Mouse (Mus musculus) T-helper 2 cell (primary cell): Measurements from ENCODE around the gene Zfp810.

Experiments used
- in situ Hi-C: fragments of 300-600 bp; cut with MboI, MseI; formaldehyde crosslinking; loops from one replicate; pipeline ENCODE4 v1.15.1; 2025; ENCODE audit warnings: high pct_unique_total_duplicates

Gene Zfp810

DNA sequence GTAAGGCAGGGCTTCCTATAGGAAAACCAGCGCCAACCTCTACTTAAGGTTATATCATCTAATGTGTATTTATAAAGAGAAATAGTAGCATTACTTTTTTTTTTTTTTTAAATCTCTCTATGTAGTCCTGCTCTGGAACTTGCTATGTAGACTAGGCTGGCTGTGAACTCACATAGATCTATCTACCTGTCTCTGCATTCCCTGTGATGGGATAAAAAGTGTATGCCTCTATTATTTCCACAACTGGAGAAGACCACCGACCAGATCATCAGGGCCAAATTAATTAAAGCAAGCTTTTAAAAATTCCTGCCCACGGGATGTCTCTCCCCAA, 47.4 kb downstream of the Zfp810 start:
- in situ Hi-C loops, result no loop called here

DNA sequence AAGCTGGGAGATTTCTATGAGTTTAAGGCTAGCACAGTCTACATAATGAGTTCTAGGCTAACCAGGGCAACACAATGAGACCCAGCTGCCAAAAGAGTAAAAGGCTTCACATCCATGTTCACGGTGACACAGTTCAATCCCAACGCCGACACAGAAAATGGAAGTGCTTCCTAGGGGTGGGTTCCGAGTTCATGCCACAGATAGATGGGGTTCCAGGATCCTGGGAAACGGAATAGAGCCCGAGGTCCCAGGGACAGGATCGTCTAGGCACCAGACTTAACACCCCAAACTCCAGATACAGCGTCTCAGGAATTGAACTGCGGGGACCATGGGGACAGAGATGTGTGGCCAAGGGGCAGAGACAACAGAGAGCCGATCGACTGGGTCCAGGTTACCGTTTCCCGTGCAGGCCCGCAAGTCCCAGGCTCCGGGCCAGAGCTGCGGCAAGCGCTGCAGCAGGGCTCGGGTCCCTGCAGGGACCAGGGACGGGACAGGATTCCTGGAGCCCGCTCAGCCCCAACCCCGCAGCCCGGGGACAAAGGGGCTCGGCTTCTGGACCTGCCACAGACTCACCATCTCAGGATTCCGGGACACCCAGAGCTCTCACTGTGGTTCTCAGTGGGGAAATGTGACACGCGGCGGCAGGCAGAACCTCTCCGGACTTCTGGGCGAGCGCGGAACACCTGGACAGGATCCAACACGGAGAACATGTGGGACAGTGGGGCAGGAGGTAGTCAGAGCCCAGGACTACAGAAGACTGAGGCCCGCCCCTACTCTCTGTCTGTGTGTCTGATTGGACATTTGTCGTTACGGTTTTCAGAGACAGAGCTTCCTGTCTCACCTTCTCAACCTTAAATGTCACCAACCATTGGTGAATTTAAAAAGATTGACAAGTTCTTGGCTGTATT, 48.0 kb downstream of the Zfp810 start, which contains the start of gene Zfp599:
Gene Zfp599, minus strand, starts transcription at position 712 of the 908 bp plus-strand sequence.
- in situ Hi-C loops, result no loop called here

DNA sequence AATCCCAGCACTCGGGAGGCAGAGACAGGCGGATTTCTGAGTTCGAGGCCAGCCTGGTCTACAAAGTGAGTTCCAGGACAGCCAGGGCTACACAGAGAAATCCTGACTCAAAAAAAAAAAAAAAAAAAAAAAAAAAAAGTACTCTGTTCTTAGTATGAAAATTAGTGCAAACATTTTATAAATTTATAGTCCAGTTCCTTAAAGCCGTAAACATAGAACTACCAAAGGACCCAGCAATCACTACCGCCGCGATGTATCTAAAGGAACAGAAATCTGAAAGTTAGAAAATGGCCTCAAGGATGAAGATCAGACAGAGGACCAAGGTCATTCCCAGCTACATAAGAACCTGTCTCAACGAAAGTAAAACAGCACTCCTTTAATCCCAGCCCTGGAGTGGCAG, 48.7 kb downstream of the Zfp810 start:
- in situ Hi-C loops, result no loop called here

DNA sequence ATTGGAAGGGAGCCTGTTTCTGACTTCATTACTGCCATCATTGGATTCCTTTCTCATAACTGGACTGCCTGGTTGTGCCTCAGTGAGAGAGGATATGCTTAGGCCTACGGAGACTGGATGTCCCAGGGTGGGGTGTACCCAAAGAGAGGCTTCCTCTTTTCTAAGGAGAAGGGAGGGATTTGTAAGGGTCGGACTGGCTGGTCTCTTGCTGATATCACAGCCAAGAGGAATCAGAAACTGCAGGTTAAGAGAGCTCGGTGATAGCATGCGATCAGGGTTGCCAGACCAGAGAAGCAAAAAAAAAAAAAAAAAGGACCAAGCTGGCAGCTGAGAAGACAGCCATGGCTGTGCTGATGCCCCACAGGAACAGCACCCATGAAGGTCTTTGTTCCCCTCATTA, 50.9 kb downstream of the Zfp810 start:
- in situ Hi-C loops, result no loop called here

GRCm38 (mm10) chr9:22244242-22244641, 63.2 kb downstream of the Zfp810 start:
- in situ Hi-C loops, result no loop called here

- in situ Hi-C loops, result no loop called here
Measured at GRCm38 (mm10) chr9:22240001-22240400, 67.4 kb downstream of the Zfp810 start.

DNA sequence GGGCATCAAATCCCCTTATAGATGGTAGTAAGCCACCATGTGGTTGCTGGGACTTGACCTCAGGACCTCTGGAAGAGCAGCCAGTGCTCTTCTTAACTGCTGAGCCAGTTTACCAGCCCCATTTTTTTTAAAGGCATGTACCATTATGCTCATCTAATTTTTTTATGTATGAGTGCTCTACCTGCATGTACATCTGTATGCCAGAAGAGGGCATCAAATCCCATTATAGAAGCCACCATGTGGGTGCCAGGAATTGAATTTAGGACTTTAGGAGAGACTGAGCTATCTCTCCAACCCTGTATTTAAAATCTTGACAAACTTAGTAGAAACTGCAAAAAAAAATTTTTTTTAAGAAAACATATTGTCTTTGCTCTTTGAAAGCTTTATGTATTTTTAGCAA, 76.9 kb downstream of the Zfp810 start:
- in situ Hi-C loops, result no loop called here

GRCm38 (mm10) chr9:22230061-22230460, 77.4 kb downstream of the Zfp810 start:
- in situ Hi-C loops, result no loop called here

DNA sequence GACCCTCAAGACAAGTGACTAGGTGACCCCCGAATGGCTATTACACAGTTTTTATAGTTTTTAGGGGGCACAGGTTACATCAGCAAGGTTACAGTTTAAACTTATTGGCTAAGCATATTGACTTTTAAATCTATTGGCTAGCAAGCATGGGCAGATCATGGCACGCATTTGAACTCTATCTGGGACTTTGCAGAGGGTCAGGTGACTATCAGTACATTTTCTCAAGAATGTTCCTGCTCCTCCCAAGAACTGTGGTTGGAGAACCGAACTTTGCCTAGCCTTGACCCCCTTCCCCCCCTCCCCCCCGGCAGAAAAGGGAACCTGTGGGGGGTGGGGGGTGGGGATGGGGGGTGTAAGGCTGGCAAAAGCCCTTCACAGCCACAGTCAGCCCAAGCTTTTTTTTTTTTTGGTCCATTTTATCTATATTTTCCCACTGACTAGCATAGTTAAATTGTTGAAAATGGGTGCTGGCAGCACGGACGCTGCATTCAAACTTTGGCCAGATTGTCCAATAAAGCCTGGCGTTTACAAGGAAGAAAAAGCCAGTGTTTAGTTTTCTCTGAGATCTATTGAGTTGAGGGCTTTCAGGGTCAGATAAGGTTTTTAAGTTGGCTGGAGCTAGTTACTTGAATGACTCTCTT, 77.9 kb downstream of the Zfp810 start:
- in situ Hi-C loops, result loop anchor here (10.0 kb wide), 1 partner anchor 1195 kb away; the partner anchor contains the start of gene Icam5

- in situ Hi-C loops, result loop anchor here (10.0 kb wide), 1 partner anchor 1192 kb away; the partner anchor contains the start of gene Icam5
Measured at GRCm38 (mm10) chr9:22226846-22227245, 80.6 kb downstream of the Zfp810 start.
